Mouse (Mus musculus): Measurements from ENCODE around the gene Kif3a.

The Kif3a gene

DNA sequence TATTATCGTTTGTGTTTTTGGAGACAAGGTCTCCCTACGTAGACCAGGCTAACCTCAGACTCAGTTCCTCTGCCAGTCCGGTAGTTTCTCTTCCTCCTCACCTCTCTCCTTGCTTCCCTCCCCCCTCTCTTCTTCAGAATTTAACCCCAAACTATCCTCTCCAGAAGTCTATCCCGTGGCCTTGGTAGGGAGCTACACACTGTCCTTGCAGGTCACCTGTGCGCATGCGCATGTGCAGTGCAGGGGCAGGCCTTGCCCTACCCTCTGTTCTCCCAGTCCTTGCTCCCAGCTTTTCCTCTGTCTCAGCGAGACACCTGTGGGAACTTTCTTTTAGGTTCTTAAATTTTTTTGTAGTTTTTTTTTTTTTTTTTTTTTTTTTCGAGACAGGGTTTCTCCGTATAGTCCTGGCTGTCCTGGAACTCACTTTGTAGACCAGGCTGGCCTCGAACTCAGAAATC is 70.7 kb downstream of the Kif3a start:
- no peak for DNase-seq (ENCODE audit: low read depth in 2 of 2, low spot score in 2 of 2)

DNA sequence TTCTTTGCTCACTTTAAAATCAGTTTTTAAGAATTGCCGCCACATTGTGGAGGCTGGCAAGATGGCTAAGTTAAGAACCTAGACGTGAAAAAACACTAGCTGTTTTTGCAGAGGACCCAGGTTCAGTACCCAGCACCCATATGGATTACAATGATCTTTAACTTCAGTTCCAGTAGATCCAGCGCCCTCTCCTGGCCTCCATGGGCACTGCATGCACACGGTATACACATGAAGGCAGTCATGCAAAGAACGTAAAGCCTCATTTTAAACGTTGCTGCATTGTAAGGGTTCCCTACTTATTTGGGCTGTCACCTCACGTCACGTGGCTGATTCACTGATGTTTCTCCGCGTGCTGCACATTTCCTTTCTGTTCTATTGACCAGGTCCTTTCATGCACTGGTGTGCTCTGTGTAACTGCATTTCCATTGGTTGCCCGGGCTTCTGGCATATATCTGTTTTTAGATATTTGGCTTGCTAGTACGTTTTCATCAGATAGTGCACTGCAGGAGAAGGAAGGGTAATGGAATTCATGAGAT is 75.6 kb downstream of the Kif3a start:
- no peak for DNase-seq (ENCODE audit: low read depth in 2 of 2, low spot score in 2 of 2)

DNA sequence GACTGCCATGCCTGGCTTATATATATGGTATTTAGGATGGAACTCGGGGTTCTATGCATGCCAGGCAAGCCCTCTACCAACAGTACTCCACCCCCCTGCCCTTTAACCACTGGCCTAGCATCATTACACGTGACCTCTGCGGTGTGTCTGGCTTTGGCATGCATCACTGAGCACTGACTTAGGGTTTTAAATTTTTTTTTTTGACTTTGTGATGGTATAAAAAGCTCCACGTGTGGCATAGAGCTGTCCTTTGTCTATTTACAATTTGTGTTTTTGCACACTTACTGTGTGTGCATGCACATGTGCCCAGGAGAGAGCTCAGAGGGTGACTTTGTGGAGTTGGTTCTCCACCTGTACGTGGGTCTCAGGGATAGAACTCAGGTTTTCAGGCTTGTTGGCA is 76.8 kb downstream of the Kif3a start:
- DNase-seq (ENCODE audit: low read depth in 2 of 2, low spot score in 2 of 2) = no peak

DNA sequence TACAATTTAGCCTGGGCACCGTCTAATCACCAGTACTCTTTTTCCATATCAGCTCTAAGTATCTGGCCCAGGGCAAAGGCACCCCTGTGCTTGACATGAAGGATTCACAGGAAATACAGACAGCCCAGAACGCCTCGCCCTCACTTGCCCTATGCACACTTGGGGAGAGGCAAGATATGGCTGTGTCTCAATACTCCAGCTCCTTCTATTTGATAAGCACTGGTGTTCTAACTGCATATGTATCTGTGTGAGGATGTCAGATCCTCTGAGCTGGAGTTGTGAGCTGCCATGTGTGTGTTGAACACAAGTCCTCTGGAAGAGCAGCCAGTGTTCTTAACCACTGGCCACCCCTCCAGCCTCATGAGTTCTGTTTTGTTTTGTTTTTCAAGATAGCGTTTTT is 84.3 kb downstream of the Kif3a start:
- no peak for DNase-seq (ENCODE audit: low read depth in 2 of 2, low spot score in 2 of 2)

All from CD8-positive naive resting alpha-beta T cell, adult 2 months (primary cell).